Mouse (Mus musculus) colon, adult 2 months (tissue): ENCODE results near the gene Gm11034. TPM values are rescaled to one million over a fixed set of nuclear protein-coding genes. Genes with fewer than 3 reads are reported as not detected.

Experiments
- polyA plus RNA-seq: library from polyadenylated mRNA; depleted of rRNA; stranded (reverse); fragments of >200 nt; gene quantifications from 2 replicates; pipeline ENCODE4 v1.2.3, GENCODE M21; 2012; rRNA removed

The Gm11034 gene
- not detected in 2 replicates for polyA plus RNA-seq

DNA sequence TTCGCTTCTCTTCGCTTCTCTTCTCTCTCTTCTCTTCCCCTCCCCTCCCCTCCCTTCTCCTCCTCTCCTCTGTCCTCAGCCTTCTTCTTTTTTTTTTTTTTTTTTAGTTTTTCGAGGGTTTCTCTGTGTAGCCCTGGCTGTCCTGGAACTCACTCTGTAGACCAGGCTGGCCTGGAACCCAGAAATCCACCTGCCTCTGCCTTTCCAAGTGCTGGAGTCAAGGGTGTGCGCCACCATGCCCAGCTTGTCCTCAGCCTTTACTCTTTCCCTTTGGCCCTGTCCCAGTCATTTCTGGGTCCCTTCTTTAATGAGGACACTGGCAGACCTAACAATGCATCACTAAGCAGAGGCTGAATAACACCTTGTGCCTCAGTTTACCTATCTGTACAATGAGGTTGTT is at the start of gene Gm11034:
Gm11034 (minus strand) TSS at position 101 of the 400 bp plus-strand sequence.

DNA sequence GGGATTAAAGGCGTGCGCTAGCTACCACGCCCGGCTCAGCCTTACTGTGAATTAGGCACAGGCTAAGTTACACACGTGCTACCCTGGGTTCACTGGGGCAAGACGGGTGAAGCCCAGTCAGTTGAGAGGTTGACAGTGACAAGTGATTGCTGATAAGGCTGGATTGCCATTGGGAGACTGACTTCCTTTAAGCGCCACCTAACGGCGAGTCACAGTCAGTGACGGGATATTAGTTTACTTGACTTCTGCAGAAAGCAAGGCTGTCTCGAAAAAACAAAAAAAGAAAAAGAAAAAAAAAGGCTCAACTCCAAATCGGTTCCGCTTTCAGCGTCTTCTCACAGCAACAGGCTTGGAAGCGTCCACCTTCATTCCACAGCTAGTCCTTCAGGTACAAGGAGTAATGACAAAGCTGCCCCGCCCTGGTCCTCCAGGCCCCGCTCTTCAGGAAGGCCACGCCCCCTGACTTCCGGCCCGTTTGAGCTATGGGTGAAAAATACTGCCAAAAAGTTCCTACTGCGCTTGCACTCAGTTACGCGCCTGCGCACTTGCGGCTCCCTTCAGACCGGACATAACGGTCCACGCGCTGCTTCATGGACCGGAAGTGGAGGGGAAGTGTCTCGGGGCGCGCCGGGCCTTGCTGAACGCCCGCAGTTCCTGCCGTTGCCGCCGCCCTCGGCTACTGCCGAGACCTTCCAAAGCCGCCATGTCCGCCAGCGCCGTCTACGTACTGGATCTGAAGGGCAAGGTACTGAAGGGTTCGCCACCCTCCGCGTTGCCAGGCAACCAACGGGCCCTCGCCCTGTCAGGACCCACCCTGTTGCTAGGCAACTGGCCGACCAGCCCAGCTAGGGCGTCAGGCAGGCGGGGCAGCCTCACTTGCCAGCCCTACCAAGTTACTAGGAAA is 26.3 kb upstream of the Gm11034 start, which contains the start of gene Ap1m1:
Ap1m1 (plus strand) TSS at position 520 of the 904 bp plus-strand sequence.

DNA sequence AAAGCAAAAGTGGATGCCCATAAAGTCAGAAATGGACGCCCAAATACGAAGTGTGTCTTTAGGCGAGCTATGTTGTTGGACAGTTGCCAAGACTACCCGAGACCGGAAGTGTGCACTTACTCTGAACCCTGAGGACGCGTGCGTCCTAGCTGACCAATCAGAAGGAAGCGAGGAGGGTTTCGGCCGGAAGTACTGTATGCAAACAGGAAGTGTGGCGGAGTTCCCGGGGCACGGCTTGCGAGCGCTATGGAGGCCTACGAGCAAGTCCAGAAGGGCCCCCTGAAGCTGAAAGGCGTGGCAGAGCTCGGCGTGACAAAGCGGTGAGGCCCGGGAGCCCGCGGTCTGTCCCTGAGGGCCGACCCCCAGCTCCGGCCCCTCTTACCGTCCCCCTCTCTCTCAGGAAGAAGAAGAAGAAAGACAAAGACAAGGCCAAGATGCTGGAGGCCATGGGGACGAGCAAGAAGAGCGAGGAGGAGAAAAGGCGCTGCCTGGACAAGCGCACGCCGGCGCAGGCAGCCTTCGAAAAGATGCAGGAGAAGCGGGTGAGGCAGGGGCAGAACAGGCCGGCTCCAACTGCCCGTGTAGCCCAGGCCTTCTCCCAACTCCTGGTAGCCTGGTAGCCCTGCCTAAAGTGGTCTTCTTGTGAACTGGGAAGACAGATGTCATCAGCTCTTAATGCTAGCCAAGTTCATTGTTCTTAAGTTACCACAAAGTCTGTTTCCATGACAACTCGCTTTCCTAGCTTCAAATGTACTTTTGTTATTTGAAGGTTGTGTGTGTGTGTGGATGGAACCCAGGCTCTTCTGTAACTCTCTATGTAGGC is 6.3 kb upstream of the Gm11034 start, which contains the start of gene Fam32a:
Fam32a (plus strand) TSS at position 190 of the 823 bp plus-strand sequence.

DNA sequence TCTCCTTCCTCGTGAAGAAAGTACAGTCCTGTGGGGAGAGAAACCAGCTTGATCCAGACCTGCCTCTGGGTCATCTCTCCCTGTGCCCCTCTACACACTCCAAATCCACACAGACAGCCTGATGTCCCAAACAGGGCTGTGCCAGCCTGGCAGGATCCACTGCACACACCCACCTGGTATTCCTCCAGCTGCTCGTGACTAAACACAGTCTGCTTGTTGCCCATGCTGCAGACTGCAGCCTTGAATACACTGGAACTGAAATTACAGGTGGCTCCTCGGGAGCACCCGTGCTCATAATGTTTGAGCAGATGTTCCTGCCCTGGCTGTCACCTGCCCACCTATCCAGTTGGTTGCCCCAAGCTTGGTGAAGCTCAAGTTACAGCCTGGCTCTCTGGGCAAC is 685 bp downstream of the Gm11034 start, which contains the start of gene Cib3:
Cib3 (minus strand) TSS at position 87 of the 400 bp plus-strand sequence.

DNA sequence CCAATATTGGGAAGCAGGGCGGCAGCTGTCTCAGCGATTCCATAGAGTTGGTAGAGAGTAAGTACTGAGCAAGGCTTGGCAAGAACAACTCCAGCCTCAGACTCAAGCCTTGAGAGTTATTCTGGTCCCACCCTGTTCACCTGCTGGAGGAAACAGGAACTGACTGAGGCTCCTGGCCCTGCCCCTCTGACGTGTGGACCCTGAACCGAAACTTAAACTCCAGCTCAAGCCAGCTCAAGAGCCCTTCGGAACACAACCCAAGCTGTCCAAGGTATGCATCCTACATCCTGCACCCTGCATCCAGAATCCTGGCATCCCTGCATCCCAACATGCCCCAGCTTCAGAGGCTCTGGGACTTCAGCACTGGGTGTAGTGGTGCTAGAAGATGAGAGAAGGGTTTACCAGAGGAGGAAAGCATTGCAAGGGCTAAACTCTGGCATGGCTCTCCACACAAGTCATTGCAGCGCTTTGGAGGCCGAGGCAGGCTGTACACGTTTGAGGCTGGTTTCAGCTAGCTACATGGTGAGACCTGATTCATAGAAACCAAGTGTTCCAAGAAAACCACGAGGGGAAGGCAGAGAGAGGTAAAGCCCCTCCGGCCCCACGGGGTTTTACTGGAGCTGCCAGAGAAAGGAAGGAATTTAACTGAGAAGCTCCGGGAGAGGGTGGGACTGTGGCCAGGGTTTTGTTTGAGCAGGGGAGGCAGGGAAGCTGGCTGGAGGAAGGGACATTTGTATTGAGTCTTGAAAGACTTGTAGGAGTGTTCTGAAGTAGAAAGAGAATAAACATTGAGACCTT is 23.8 kb downstream of the Gm11034 start, which contains the start of gene Hsh2d:
Hsh2d (plus strand) TSS at position 222 of the 798 bp plus-strand sequence.

Other genes with a start within 250 kb of the Gm11034 start
- gene Cyp4f18, start 204.0 kb downstream of the Gm11034 start, polyA plus RNA-seq: 6.7 and 6.8 TPM in 2 replicates
- gene Olfr372, start 172.4 kb downstream of the Gm11034 start, polyA plus RNA-seq: not detected in 2 replicates
- gene Olfr373, start 130.5 kb downstream of the Gm11034 start, polyA plus RNA-seq: not detected in 2 replicates
- not detected in 2 replicates for gene Olfr374, start 106.6 kb downstream of the Gm11034 start, polyA plus RNA-seq
- gene Tpm4, start 78.7 kb downstream of the Gm11034 start, polyA plus RNA-seq: 52.1 and 62.6 TPM in 2 replicates
- 42.3 and 45.7 TPM in 2 replicates for gene Rab8a, start 52.4 kb downstream of the Gm11034 start, polyA plus RNA-seq
- gene Hsh2d, start 24.0 kb downstream of the Gm11034 start, polyA plus RNA-seq: 3.2 and 3.4 TPM in 2 replicates
- gene Cib3, start 799 bp downstream of the Gm11034 start, polyA plus RNA-seq: 0.05 and 0.94 TPM in 2 replicates
- 35.7 and 41.7 TPM in 2 replicates for gene Fam32a, start 6.1 kb upstream of the Gm11034 start, polyA plus RNA-seq
- gene Ap1m1, start 26.4 kb upstream of the Gm11034 start, polyA plus RNA-seq: 32.5 and 36.1 TPM in 2 replicates
- 1.2 and 1.7 TPM in 2 replicates for gene Gm10282, start 91.6 kb upstream of the Gm11034 start, polyA plus RNA-seq
- gene Klf2, start 105.4 kb upstream of the Gm11034 start, polyA plus RNA-seq: 31.4 and 34.8 TPM in 2 replicates
- gene Eps15l1, start 207.8 kb upstream of the Gm11034 start, polyA plus RNA-seq: 31.4 and 33.2 TPM in 2 replicates
- 0.15 TPM in 1 of 2 replicates, not detected in the other for gene Calr3, start 230.2 kb upstream of the Gm11034 start, polyA plus RNA-seq
- 5.4 and 5.9 TPM in 2 replicates for gene 1700030K09Rik, start 230.2 kb upstream of the Gm11034 start, polyA plus RNA-seq